Mouse (Mus musculus) cerebellum, adult 9-10 months (tissue): ENCODE results near the gene Cfap45.

Experiments used
- DNase-seq: peaks from one replicate; pipeline ENCODE4 v3.0.0; 2022

Cfap45 gene

GRCm38 (mm10) chr1:172522524-172522923 lies 1.9 kb downstream of the Cfap45 start:
- no peak for DNase-seq

- no peak for DNase-seq
Observed at GRCm38 (mm10) chr1:172523699-172524101, 3.1 kb downstream of the Cfap45 start.

GRCm38 (mm10) chr1:172525027-172525764 lies 4.6 kb downstream of the Cfap45 start:
- DNase-seq, result no peak

- DNase-seq, result no peak
Observed at GRCm38 (mm10) chr1:172525971-172526370, 5.4 kb downstream of the Cfap45 start.

GRCm38 (mm10) chr1:172526380-172527081 lies 5.9 kb downstream of the Cfap45 start:
- DNase-seq, result no peak

GRCm38 (mm10) chr1:172527431-172527830 lies 6.8 kb downstream of the Cfap45 start:
- no peak for DNase-seq

GRCm38 (mm10) chr1:172528701-172529100 lies 8.1 kb downstream of the Cfap45 start:
- DNase-seq, result peak; percentile 90

- no peak for DNase-seq
Observed at GRCm38 (mm10) chr1:172530544-172531220, 10.1 kb downstream of the Cfap45 start.

GRCm38 (mm10) chr1:172532551-172532950 lies 11.9 kb downstream of the Cfap45 start:
- peak; percentile 78 for DNase-seq

GRCm38 (mm10) chr1:172535116-172535515 lies 14.5 kb downstream of the Cfap45 start:
- no peak for DNase-seq

- no peak for DNase-seq
Observed at GRCm38 (mm10) chr1:172539827-172540226, 19.2 kb downstream of the Cfap45 start.

GRCm38 (mm10) chr1:172540283-172540820 lies 19.8 kb downstream of the Cfap45 start:
- no peak for DNase-seq

GRCm38 (mm10) chr1:172546062-172546461 lies 25.5 kb downstream of the Cfap45 start:
- no peak for DNase-seq

- DNase-seq, result no peak
Observed at GRCm38 (mm10) chr1:172548501-172548900, 27.9 kb downstream of the Cfap45 start.

- DNase-seq, result no peak
Observed at GRCm38 (mm10) chr1:172549314-172549713, 28.7 kb downstream of the Cfap45 start.

- DNase-seq, result no peak
Observed at GRCm38 (mm10) chr1:172549717-172550116, 29.1 kb downstream of the Cfap45 start.

GRCm38 (mm10) chr1:172550551-172550951 lies 29.9 kb downstream of the Cfap45 start:
- DNase-seq, result no peak

- no peak for DNase-seq
Observed at GRCm38 (mm10) chr1:172551009-172551408, 30.4 kb downstream of the Cfap45 start.

- no peak for DNase-seq
Observed at GRCm38 (mm10) chr1:172552623-172553022, 32.0 kb downstream of the Cfap45 start.

- no peak for DNase-seq
Observed at GRCm38 (mm10) chr1:172555638-172556037, 35.0 kb downstream of the Cfap45 start, which contains the start of gene Vsig8. Vsig8 (plus strand) TSS chr1:172555938.

GRCm38 (mm10) chr1:172562641-172563464 lies 42.3 kb downstream of the Cfap45 start:
- peak; percentile 71 for DNase-seq

- DNase-seq, result no peak
Observed at GRCm38 (mm10) chr1:172563465-172563828, 42.8 kb downstream of the Cfap45 start.

GRCm38 (mm10) chr1:172566131-172566530 lies 45.5 kb downstream of the Cfap45 start:
- no peak for DNase-seq
